Mouse (Mus musculus) gastrocnemius, postnatal 25 days (tissue): ENCODE data around the gene Cutal. TPM values are rescaled to one million over a fixed set of nuclear protein-coding genes. Genes with fewer than 3 reads are reported as not detected.

Experiments used
- DNase-seq: peaks from one replicate; pipeline ENCODE4 v3.0.0; 2022
- total RNA-seq, 2 experiments: library from RNA; stranded (reverse); gene quantifications; 1 replicate in 1 of 2; 2 replicates in 1 of 2; pipeline ENCODE4 v1.2.3; 2021

The Cutal gene
- total RNA-seq, 2 experiments from 2014 or later: 0.38 TPM

- DNase-seq: no peak
Observed at GRCm38 (mm10) chr2:34884186-34884585, 10.0 kb downstream of the Cutal start.

GRCm38 (mm10) chr2:34893950-34894349 is 19.8 kb downstream of the Cutal start:
- DNase-seq: no peak

DNA sequence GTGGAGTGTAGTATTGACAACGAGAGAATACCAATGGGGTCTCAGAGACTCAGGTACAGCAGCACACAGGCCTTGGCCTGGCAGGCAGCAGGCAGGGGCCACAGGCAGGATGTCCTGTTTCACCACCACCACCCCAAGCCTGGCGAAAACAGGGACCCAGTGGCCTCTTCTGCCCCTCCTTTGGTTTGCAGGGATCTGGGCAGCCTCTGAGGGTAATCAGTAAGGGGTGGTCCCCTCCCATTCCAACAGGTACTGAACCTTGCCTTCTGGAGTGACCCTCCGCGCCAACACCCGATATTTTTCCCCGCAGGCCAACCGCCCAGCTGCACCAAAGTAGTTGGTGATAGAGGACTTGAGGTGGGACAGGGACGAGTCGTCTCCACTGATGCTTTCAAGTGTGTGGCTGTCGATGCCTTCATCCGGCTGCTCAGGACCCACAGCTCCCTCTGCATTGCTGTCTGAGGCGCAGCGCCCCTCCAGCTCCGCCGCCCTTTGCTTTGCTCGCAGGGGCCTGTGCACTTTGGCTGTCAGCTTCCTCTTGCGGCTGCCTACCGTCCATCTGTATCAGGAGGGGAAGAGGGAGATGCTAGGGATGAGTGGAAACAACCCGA is 21.4 kb downstream of the Cutal start:
- DNase-seq: no peak

GRCm38 (mm10) chr2:34896821-34897460 is 22.7 kb downstream of the Cutal start:
- DNase-seq: no peak

DNA sequence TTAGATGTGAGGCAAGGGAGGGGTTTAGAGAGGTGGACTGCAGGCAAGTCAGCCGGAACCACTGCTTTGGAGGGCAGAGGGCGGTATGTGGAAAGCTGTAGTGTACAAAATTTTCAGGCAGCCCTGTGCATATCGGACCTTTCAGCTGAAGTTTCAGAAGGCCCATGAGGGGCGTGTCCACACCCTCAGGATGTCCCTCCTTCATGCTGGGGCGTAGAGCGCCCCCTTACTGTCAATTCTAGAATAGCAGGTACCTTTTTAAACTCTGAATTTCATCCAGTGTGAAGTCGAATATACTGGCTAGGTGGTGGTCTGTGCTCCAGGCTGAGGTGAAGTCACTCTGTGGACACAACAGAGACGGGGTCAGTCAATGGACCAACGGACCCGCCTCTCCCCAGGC is 23.6 kb downstream of the Cutal start:
- DNase-seq: no peak

DNA sequence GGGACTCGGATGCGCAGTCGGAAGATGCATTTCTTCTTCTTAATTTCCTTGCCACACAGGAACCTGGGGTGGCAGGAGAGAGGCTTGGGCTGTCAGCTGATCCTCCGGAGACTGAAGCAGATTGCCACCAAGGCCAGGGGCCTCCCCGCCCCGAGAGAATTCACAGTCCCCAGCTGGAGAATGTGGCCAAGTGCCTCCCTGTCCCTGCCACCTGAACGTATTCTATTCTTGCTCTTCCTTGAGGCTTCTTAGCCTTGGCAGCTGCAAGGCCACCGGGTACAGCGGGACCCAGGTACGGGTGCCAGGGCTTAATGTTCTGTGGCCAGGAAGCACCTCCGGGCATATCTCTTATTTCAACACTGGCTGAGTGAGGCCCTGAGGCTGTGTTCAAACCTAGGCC is 25.5 kb downstream of the Cutal start:
- peak; percentile 29 for DNase-seq

GRCm38 (mm10) chr2:34900412-34900811 is 26.2 kb downstream of the Cutal start:
- DNase-seq: no peak

DNA sequence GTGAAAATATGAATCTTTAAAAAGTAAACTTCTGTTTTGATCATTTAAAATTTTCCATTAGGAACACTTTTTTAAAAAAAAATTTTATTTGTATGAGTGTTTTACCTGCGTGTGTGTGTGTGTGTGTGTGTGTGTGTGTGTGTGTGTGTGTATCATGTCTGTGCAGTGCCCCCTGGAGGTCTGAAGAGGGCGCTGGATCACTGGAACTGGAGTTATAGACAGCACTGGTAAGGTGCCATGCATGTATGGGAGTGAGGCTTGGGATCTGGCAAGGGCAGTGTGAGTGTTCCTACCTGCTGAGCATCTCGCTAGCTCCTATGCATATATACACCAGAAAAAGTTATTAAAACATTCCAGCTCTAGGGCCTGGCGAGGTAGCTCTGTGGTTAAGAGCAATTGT is 27.5 kb downstream of the Cutal start:
- DNase-seq: no peak

DNA sequence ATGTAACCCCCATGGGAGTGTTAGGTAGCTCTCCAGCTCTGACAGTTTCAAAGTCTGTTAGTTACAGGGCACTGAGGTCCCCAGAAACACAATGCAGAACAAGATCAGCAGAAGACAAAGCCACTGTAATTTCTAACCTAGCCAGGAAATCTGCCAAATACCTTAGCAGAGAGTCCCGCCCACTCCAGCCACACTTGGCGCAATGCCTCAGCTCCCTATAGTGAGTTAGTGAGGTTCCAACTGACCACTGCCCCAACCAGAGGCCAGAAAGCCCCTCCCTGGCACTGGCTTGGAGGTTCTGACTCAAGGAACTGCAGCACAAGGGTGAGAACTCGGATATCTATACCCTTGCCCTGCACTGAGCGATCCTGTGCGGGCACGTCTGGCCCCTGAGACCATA is 28.5 kb downstream of the Cutal start:
- no peak for DNase-seq

DNA sequence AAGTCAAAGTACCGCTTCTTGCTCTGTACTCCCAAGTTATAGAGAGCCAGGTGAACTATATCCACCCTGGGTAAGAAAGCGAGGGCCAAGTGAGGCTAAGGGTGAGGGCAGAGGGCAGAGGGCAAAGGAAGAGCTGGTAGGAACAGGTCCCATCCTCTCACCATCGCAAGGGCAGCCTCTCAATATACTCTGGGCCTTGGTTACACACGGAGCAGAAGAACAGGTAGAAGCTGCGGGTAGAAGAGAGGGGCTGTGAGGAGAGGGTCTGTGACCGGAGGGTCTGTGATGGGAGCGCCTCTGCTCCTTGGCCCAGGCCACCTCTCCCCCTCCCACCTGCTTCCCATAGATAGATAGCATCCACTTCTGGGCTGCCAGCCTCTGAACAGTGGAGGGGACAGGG is 29.0 kb downstream of the Cutal start:
- DNase-seq: no peak

- no peak for DNase-seq
Observed at GRCm38 (mm10) chr2:34903652-34904405, 29.6 kb downstream of the Cutal start.

- DNase-seq: peak; percentile 99
Observed at GRCm38 (mm10) chr2:34904849-34905542, 30.8 kb downstream of the Cutal start.

GRCm38 (mm10) chr2:34906426-34906825 is 32.2 kb downstream of the Cutal start:
- DNase-seq: no peak

GRCm38 (mm10) chr2:34906861-34907604 is 32.8 kb downstream of the Cutal start:
- DNase-seq: peak; percentile 72

GRCm38 (mm10) chr2:34909719-34910118 is 35.5 kb downstream of the Cutal start:
- no peak for DNase-seq

- no peak for DNase-seq
Observed at GRCm38 (mm10) chr2:34911871-34912270, 37.7 kb downstream of the Cutal start.

DNA sequence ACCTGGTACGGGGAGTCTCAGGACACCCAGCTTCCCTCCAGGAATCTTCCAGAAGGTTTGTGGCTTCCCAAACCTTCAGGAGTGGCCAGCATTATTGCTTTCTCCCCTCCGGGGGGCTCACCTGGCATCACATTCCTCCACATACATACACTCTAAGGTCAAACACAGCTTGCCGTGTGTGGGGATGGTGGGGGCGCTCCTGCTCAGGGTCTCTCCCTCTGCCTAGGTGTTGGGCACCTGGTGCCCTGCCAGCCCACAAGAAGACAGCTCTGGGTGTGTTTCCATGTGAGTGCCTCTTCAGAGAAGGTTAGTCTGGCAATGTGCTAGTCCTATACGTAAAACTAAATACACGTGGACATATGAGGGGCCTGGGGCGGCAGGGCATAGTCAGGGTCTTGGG is 38.4 kb downstream of the Cutal start:
- DNase-seq: no peak

- DNase-seq: peak; percentile 49
Observed at GRCm38 (mm10) chr2:34913218-34914068, 39.2 kb downstream of the Cutal start, which contains the start of gene Phf19. Gene Phf19, minus strand, starts transcription at chr2:34914026.

DNA sequence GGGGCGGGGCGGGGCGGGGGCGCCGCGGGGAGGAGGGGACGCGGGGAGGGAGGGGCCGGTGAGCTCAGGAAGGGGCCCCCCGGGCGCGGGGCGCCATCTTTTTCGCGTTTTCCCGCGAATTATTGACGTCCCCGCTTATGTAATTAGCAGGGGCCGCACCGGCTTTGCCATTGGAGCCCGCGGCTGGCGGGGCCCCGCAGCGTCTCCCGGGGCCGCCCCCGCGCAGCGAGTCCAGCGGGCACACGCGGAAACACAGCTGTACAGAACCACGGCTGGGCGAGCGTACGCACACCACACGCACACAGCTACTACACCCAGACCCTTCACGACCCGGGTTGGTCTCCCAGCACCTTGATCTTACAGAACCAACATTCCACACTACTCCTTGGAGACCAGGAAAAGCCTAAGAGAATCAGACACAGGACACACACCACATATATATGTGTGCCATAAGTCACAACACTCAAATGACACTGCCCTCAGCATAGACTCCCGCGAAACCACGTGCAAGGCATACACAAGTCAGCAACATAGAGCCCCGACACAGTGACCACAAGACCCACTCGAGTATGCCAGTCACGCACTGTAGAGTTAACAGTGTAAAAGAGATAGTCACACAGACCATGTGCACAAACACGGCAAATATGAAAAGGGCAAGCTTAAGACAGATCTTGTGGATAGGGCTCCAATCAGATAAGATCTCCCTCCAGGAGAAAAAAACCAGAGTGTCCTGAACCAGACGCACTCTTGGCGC is 40.0 kb downstream of the Cutal start:
- DNase-seq: peak; percentile 59

DNA sequence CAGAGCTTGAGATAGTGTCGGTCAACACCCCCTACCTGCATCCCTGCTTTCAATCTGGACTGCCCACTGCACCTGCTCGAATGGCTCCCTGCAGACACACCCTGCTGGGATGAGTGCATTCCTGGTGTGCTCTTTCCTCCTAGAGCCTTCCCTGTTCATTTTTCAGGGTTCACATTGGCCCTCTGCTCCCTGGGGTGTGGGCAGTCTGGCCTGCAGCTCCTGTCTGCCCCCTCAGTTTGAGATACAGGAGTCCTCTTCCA is 40.6 kb downstream of the Cutal start:
- DNase-seq: no peak

GRCm38 (mm10) chr2:34915103-34915502 is 40.9 kb downstream of the Cutal start:
- DNase-seq: no peak
